Mouse (Mus musculus) right cerebral cortex, postnatal 14 days (tissue): ENCODE measurements around the gene Susd6.
"Not testable (repeated sequence)": the region's sequence is repeated elsewhere in the genome, so short reads cannot be mapped to it uniquely, and the experiment has no call there.

ENCODE experiments used
- DNase-seq: peaks from one replicate; pipeline ENCODE4 v3.0.0; 2022

Susd6 gene

GRCm38 (mm10) chr12:80786591-80786990 is 3.7 kb upstream of the Susd6 start:
- no peak for DNase-seq

- no peak for DNase-seq
These were observed 2.7 kb upstream of the Susd6 start for GRCm38 (mm10) chr12:80787604-80788003.

GRCm38 (mm10) chr12:80788188-80788587 is 2.1 kb upstream of the Susd6 start:
- no peak for DNase-seq

- not testable (repeated sequence) for DNase-seq
These were observed 1.0 kb upstream of the Susd6 start for GRCm38 (mm10) chr12:80789276-80789675.

- DNase-seq: no peak
These were observed 625 bp downstream of the Susd6 start for GRCm38 (mm10) chr12:80790700-80791570.

- DNase-seq: no peak
These were observed 1.5 kb downstream of the Susd6 start for GRCm38 (mm10) chr12:80791571-80792444.

- DNase-seq: no peak
These were observed 2.6 kb downstream of the Susd6 start for GRCm38 (mm10) chr12:80792867-80793266.

- DNase-seq: no peak
These were observed 3.2 kb downstream of the Susd6 start for GRCm38 (mm10) chr12:80793535-80793934.

GRCm38 (mm10) chr12:80794522-80794921 is 4.2 kb downstream of the Susd6 start:
- DNase-seq: no peak

GRCm38 (mm10) chr12:80794935-80795785 is 4.8 kb downstream of the Susd6 start:
- no peak for DNase-seq

- DNase-seq: no peak
These were observed 8.0 kb downstream of the Susd6 start for GRCm38 (mm10) chr12:80798271-80798670.

- no peak for DNase-seq
These were observed 9.8 kb downstream of the Susd6 start for GRCm38 (mm10) chr12:80800156-80800555.

- no peak for DNase-seq
These were observed 11.1 kb downstream of the Susd6 start for GRCm38 (mm10) chr12:80801443-80801842.

- peak; percentile 80 for DNase-seq
These were observed 13.6 kb downstream of the Susd6 start for GRCm38 (mm10) chr12:80803924-80804323.

- no peak for DNase-seq
These were observed 14.6 kb downstream of the Susd6 start for GRCm38 (mm10) chr12:80804861-80805428.

- DNase-seq: no peak
These were observed 17.3 kb downstream of the Susd6 start for GRCm38 (mm10) chr12:80807451-80808085.

- no peak for DNase-seq
These were observed 19.7 kb downstream of the Susd6 start for GRCm38 (mm10) chr12:80810005-80810404.

GRCm38 (mm10) chr12:80811646-80812509 is 21.6 kb downstream of the Susd6 start:
- no peak for DNase-seq

- DNase-seq: no peak
These were observed 22.2 kb downstream of the Susd6 start for GRCm38 (mm10) chr12:80812510-80812820.

- no peak for DNase-seq
These were observed 23.1 kb downstream of the Susd6 start for GRCm38 (mm10) chr12:80813456-80813855.

- no peak for DNase-seq
These were observed 23.6 kb downstream of the Susd6 start for GRCm38 (mm10) chr12:80813872-80814271.
